Mouse (Mus musculus) thymus, adult 2 months (tissue): ENCODE measurements around the gene B230118H07Rik. TPM values are rescaled to one million over a fixed set of nuclear protein-coding genes. Genes with fewer than 3 reads are reported as not detected.

Source experiments
- DNase-seq: peaks from one replicate; pipeline ENCODE4 v3.0.0; 2021
- H3K27ac ChIP-seq: fragments of 200-500 bp; 2 replicates; pipeline ENCODE4 v1.5.1; 2012; ENCODE audit warnings: low read length, control low read depth; ENCODE audit not compliant: control insufficient read depth, insufficient read depth
- H3K27me3 ChIP-seq: fragments of 200-500 bp; 2 replicates; pipeline ENCODE4 v1.6.1; 2012; ENCODE audit warnings: mild to moderate bottlenecking, low read length, moderate library complexity, mixed read lengths; ENCODE audit not compliant: control insufficient read depth, insufficient read depth
- H3K36me3 ChIP-seq: fragments of 200-500 bp; 2 replicates; pipeline ENCODE4 v1.6.1; 2012; ENCODE audit warnings: mild to moderate bottlenecking, low read length, moderate library complexity; ENCODE audit not compliant: control insufficient read depth, insufficient read depth
- H3K4me1 ChIP-seq: fragments of 200-500 bp; replicated peaks from 2 replicates; pipeline ENCODE4 v1.6.1; 2012; ENCODE audit warnings: low read length; ENCODE audit not compliant: control insufficient read depth, insufficient read depth
- H3K4me3 ChIP-seq: fragments of 200-500 bp; 2 replicates; pipeline ENCODE4 v1.5.1; 2012; ENCODE audit warnings: mild to moderate bottlenecking, low read length, control low read depth, moderate library complexity; ENCODE audit not compliant: control insufficient read depth, insufficient read depth
- CTCF ChIP-seq: fragments of 200-500 bp; IDR thresholded peaks from 2 replicates; pipeline ENCODE4 v1.5.1; 2012; ENCODE audit warnings: mild to moderate bottlenecking, control low read depth, low read length, moderate library complexity, borderline replicate concordance; ENCODE audit not compliant: control insufficient read depth, poor library complexity, insufficient read depth; ENCODE audit errors: extremely low read depth
- POLR2A ChIP-seq: fragments of 200-500 bp; IDR thresholded peaks from 2 replicates; pipeline ENCODE4 v1.6.1; 2012; ENCODE audit warnings: mild to moderate bottlenecking, low read length, control low read depth, moderate library complexity; ENCODE audit not compliant: control insufficient read depth, poor library complexity, insufficient read depth; ENCODE audit errors: extremely low read depth
- WGBS: fragments of 180-500 bp; shearing (Covaris S2); methylation state at CpG from one replicate; pipeline ENCODE4 v1.1.7; 2018; 5-methylcytosine and 5-hydroxymethylcytosine counted together
- polyA plus RNA-seq: library from polyadenylated mRNA; depleted of rRNA; stranded (reverse); fragments of >200 nt; gene quantifications from 2 replicates; pipeline ENCODE4 v1.2.3, GENCODE M21; 2012

B230118H07Rik gene
- polyA plus RNA-seq, 1 experiment, result 3.4 TPM

- no peaks in the 10 kb centered on the region for H3K36me3 ChIP-seq
- H3K4me3 ChIP-seq, result no peak overlapping the region
- DNase-seq, result peak; percentile 79
- TF ChIP-seq CTCF (0 out of 2 replicates have a peak, but pooled peaks have one; percentile 35), POLR2A (no peak)
- 25% methylated on average over 7 of the region's 7 CpGs for WGBS
- H3K27ac ChIP-seq, result peak overlapping the region; percentile 29
- H3K27me3 ChIP-seq, result no peaks in the 10 kb centered on the region
- H3K4me1 ChIP-seq, result peaks cover 16% of the 10 kb centered on the region
Measured at GRCm38 (mm10) chr2:101608232-101608894, 41.0 kb downstream of the B230118H07Rik start.

DNA sequence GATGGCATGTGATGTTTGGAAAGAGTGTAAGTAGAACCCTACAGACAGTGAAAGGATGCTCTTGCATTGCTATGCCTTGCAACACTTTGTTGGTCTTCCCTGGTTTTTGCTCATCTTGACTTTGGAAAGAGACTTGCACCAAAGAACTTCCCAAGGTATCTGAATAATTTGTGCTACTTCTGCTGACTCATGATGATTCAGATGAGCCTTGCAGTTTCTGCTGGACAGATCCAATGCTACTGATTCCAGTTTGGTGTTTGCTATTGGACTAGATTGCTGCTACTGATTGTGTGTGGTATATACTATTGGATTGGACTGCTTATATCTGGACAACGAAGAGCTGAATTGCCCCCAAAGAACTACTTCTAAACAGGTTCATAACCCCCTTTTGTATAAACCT lies 46.2 kb downstream of the B230118H07Rik start:
- Histone ChIP-seq H3K27me3 (no peaks in the 10 kb centered on the region), H3K4me1 (peaks cover 16% of the 10 kb centered on the region), H3K36me3 (no peaks in the 10 kb centered on the region), H3K4me3 (no peak overlapping the region), H3K27ac (no peak overlapping the region)
- peak; percentile 1 for DNase-seq
- 94% methylated on average over 1 of the region's 1 CpGs for WGBS
- no peak for TF ChIP-seq POLR2A
- no peak for TF ChIP-seq CTCF

DNA sequence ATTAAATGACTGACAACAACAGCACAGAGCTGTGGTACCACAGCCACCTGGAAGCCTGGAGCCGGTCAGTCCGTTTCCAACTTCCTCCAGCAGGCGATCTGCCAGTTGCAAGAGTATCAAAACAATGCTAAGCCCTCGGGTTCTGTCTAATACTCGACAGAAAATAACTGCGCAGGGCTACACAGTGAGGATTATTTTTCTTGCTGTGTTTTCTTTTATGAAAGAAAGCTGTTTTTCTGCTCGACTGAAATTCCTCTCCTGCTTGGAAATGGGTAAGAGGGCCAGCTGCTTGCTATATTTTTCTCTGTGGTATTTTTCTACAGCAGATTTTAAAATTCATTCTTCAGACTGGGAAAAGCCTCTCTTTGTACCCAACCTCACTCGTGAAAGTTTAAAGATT lies 48.6 kb downstream of the B230118H07Rik start:
- no peaks in the 10 kb centered on the region for H3K36me3 ChIP-seq
- WGBS, result 6% methylated on average over 8 of the region's 8 CpGs
- no peaks in the 10 kb centered on the region for H3K27me3 ChIP-seq
- peak; percentile 44 for DNase-seq
- H3K4me1 ChIP-seq, result peaks cover 18% of the 10 kb centered on the region
- H3K4me3 ChIP-seq, result peak overlapping the region; percentile 24
- TF ChIP-seq CTCF (no peak), POLR2A (no peak)
- peak overlapping the region; percentile 89 for H3K27ac ChIP-seq

GRCm38 (mm10) chr2:101598190-101599181 lies 50.8 kb downstream of the B230118H07Rik start:
- TF ChIP-seq POLR2A (no peak), CTCF (no peak)
- DNase-seq, result peak; percentile 4
- peak overlapping the region; percentile 48; the same call in 1 of the 2 replicates for H3K27ac ChIP-seq
- WGBS, result 45% methylated on average over 13 of the region's 13 CpGs
- H3K4me1 ChIP-seq, result peaks cover 26% of the 10 kb centered on the region
- H3K4me3 ChIP-seq, result no peak overlapping the region
- H3K27me3 ChIP-seq, result no peaks in the 10 kb centered on the region
- H3K36me3 ChIP-seq, result no peaks in the 10 kb centered on the region

DNA sequence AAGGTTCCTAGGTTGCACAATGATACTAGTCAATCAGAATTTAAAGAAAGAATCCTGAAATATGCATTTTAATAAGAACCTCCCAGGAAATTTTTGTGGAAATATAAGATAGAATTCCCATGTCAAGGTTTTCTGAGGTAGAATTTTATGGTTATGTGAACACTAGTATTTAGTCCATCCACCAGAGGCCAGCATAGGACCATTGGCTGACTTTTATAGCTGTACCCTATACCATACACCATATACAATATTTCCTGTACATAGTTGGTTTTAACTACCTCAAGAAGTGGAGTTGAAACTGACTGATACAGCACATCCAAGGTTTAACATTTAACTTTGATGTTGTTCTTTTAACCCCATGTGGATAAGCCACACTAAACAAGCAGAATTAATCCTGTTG lies 52.1 kb downstream of the B230118H07Rik start:
- TF ChIP-seq CTCF, result no peak
- no peak for TF ChIP-seq POLR2A
- H3K4me3 ChIP-seq, result no peak overlapping the region
- no peaks in the 10 kb centered on the region for H3K27me3 ChIP-seq
- peak; percentile 52 for DNase-seq
- no peak overlapping the region for H3K27ac ChIP-seq
- H3K36me3 ChIP-seq, result no peaks in the 10 kb centered on the region
- H3K4me1 ChIP-seq, result peaks cover 38% of the 10 kb centered on the region

- Histone ChIP-seq H3K4me3 (no peak overlapping the region), H3K27me3 (no peaks in the 10 kb centered on the region), H3K36me3 (no peaks in the 10 kb centered on the region), H3K4me1 (peaks cover 34% of the 10 kb centered on the region), H3K27ac (peak overlapping the region; percentile 31; the same call in 1 of the 2 replicates)
- no peak for TF ChIP-seq CTCF
- TF ChIP-seq POLR2A, result no peak
- DNase-seq, result peak; percentile 6
- 55% methylated on average over 5 of the region's 5 CpGs for WGBS
Measured at GRCm38 (mm10) chr2:101594681-101595080, 54.7 kb downstream of the B230118H07Rik start.
